ENCODE assay signal across 30 mouse cellular contexts in the genomic region with DNA sequence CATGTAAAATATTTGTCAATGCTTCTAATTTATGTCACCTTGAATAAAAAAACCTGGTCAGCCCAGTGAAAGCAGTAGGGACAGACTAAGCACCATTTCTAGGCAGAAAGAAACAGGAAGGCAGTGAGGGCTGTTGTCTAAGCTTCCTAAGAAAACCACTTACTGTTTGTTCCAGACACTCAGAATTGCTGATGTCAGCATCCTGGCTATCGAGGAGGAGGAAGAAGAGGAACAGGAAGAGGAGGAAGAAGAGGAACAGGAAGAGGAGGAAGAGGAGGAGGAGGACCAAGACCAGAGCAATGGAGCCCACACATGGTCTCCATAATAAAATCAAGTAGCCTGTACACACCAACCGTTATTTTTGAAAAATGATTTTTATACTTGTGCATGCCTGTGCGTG. TPM values are rescaled to one million over a fixed set of nuclear protein-coding genes. Genes with fewer than 3 reads are reported as not detected.
"Had no signal": no experiment of that assay in that cellular context is flagged by ENCODE, and none has a peak within 500 bp of the region (broad histone marks: within the 10 kb centered on the region; RNA-seq: fewer than 3 reads in every experiment).

No protein-coding gene starts in this region.

- H3K27me3 ChIP-seq: kidney, embryonic 15.5 days; limb, embryonic 12.5 days; limb, embryonic 15.5 days; liver, embryonic 13.5 days; megakaryocyte, embryonic 14.5 days; neural tube, embryonic 15.5 days had no signal

- H3K9me3 ChIP-seq: kidney, embryonic 15.5 days; limb, embryonic 12.5 days; limb, embryonic 15.5 days; liver, embryonic 13.5 days; megakaryocyte, embryonic 14.5 days; midbrain, embryonic 10.5 days; neural tube, embryonic 12.5 days; neural tube, embryonic 15.5 days had no signal

- H3K4me3 ChIP-seq: kidney, embryonic 15.5 days; left cerebral cortex, adult 2 months; limb, embryonic 12.5 days; limb, embryonic 15.5 days; liver, embryonic 13.5 days; megakaryocyte, embryonic 14.5 days; midbrain, embryonic 10.5 days; neural tube, embryonic 12.5 days; neural tube, embryonic 15.5 days had no signal

- H3K9ac ChIP-seq: kidney, embryonic 15.5 days; limb, embryonic 12.5 days; limb, embryonic 15.5 days; liver, embryonic 13.5 days; neural tube, embryonic 12.5 days; neural tube, embryonic 15.5 days had no signal

- H3K4me1 ChIP-seq: limb, embryonic 15.5 days; liver, embryonic 13.5 days; neural tube, embryonic 12.5 days had no signal

- DNase-seq: kidney, adult 11 months; kidney, adult 8-10 months; kidney, postnatal 10 days; kidney, postnatal 36 days; layer of hippocampus, postnatal 36 days; left cerebral cortex, postnatal 4 days; liver, embryonic 13.5 days; lung, adult 2 months; lung, postnatal 14 days; lung, postnatal 4 days; midbrain, embryonic 14.5 days; right cerebral cortex, adult 18-20 months; right cerebral cortex, postnatal 14 days; right cerebral cortex, postnatal 4 days; thymus, adult 2 months; thymus, postnatal 25 days had no signal

- H3K4me2 ChIP-seq: kidney, embryonic 15.5 days; limb, embryonic 12.5 days; limb, embryonic 15.5 days; liver, embryonic 13.5 days; neural tube, embryonic 12.5 days; neural tube, embryonic 15.5 days had no signal

- H3K27ac ChIP-seq: kidney, embryonic 15.5 days; left cerebral cortex, adult 2 months; limb, embryonic 12.5 days; limb, embryonic 15.5 days; liver, embryonic 13.5 days; midbrain, embryonic 10.5 days; neural tube, embryonic 12.5 days; neural tube, embryonic 15.5 days; stomach, postnatal 0 days had no signal

RNA-seq across cellular contexts. Expression of a gene that starts 36.3 kb away (rescaled TPM):
- total RNA-seq: layer of hippocampus, adult 8-10 months; layer of hippocampus, postnatal 10 days; layer of hippocampus, postnatal 36 days; left cerebral cortex, adult 2 months; left cerebral cortex, postnatal 14 days had no signal

RNA-seq across cellular contexts. Expression of a gene that starts 43.0 kb away (rescaled TPM):
- total RNA-seq: layer of hippocampus, adult 8-10 months; layer of hippocampus, postnatal 10 days; layer of hippocampus, postnatal 36 days; left cerebral cortex, adult 2 months; left cerebral cortex, postnatal 4 days; midbrain, postnatal 0 days had no signal
- polyA plus RNA-seq: lung, embryonic 16.5 days; midbrain, postnatal 0 days; neural tube, embryonic 12.5 days had no signal
